Mouse (Mus musculus): ENCODE measurements around the gene Srsf3.

- no peak for TF ChIP-seq CTCF (IDR thresholded peaks at IDR 0.05; ENCODE audit: extremely low read depth, insufficient read length, insufficient replicate concordance, low read depth, low read length)
- TF ChIP-seq POLR2A (IDR thresholded peaks at IDR 0.05; ENCODE audit: low read depth, low read length): no peak
Observed at GRCm38 (mm10) chr17:29080758-29081617, 48.6 kb downstream of the Srsf3 start.
